Mouse (Mus musculus): ENCODE measurements around the gene Bcan. TPM values are rescaled to one million over a fixed set of nuclear protein-coding genes. Genes with fewer than 3 reads are reported as not detected.
A peak's percentile ranks its signal among the peaks of the same experiment; 100 is the strongest.

Gene Bcan
- 100 to 1,000 TPM; 421 to 446 TPM for total RNA-seq (2021)
- long read RNA-seq, experiment 1, transcript Bcan-201 (14 exons, 3,141 nt), result major isoform, 426 of 674 reads
- long read RNA-seq, experiment 1, partial matches to known transcripts, result 140 of 674 reads
- long read RNA-seq, experiment 1, other reads (novel, unspliced or antisense), result 105 of 674 reads
- long read RNA-seq, experiment 2, transcript Bcan-201 (14 exons, 3,141 nt), result major isoform, 368 of 617 reads
- long read RNA-seq, experiment 2, partial matches to known transcripts, result 137 of 617 reads
- long read RNA-seq, experiment 2, other reads (novel, unspliced or antisense), result 110 of 617 reads

GRCm38 (mm10) chr3:88000181-88000580 is at the start of gene Bcan:
Gene Bcan (minus strand): TSS chr3:88000230.
- peak in 1 of 2 experiments; percentile 74 for DNase-seq (ENCODE audit: low spot score in 2 of 2)

GRCm38 (mm10) chr3:88049532-88049931 is 49.5 kb upstream of the Bcan start:
- DNase-seq (ENCODE audit: low spot score in 2 of 2), result no peak

GRCm38 (mm10) chr3:88042661-88043421 is 42.8 kb upstream of the Bcan start, which contains the start of gene Gpatch4:
Gene Gpatch4 (plus strand): TSS chr3:88043108.
- peak; percentile 81 to 96 for DNase-seq (ENCODE audit: low spot score in 2 of 2)

GRCm38 (mm10) chr3:88035561-88036293 is 35.7 kb upstream of the Bcan start:
- DNase-seq (ENCODE audit: low spot score in 2 of 2), result no peak

GRCm38 (mm10) chr3:88033506-88033905 is 33.5 kb upstream of the Bcan start:
- DNase-seq (ENCODE audit: low spot score in 2 of 2), result no peak

- peak in 1 of 2 experiments; percentile 52 for DNase-seq (ENCODE audit: low spot score in 2 of 2)
These were observed 30.8 kb upstream of the Bcan start for GRCm38 (mm10) chr3:88030608-88031395.

- DNase-seq (ENCODE audit: low spot score in 2 of 2), result no peak
These were observed 27.6 kb upstream of the Bcan start, which contains the start of gene Hapln2 for GRCm38 (mm10) chr3:88027434-88028186. Gene Hapln2 (minus strand): TSS chr3:88027583.

- DNase-seq (ENCODE audit: low spot score in 2 of 2), result no peak
These were observed 26.8 kb upstream of the Bcan start for GRCm38 (mm10) chr3:88026823-88027222.

GRCm38 (mm10) chr3:88023192-88024074 is 23.4 kb upstream of the Bcan start:
- DNase-seq (ENCODE audit: low spot score in 2 of 2), result peak in 1 of 2 experiments; percentile 8

- peak; percentile 46 to 77 for DNase-seq (ENCODE audit: low spot score in 2 of 2)
These were observed 22.5 kb upstream of the Bcan start for GRCm38 (mm10) chr3:88022322-88023191.

- DNase-seq (ENCODE audit: low spot score in 2 of 2), result no peak
These were observed 10.7 kb upstream of the Bcan start for GRCm38 (mm10) chr3:88010634-88011265.

GRCm38 (mm10) chr3:88005822-88006786 is 6.1 kb upstream of the Bcan start:
- DNase-seq (ENCODE audit: low spot score in 2 of 2), result no peak

- no peak for DNase-seq (ENCODE audit: low spot score in 2 of 2)
These were observed 2.4 kb upstream of the Bcan start for GRCm38 (mm10) chr3:88002291-88002976.

- DNase-seq (ENCODE audit: low spot score in 2 of 2), result peak in 1 of 2 experiments; percentile 70
These were observed 976 bp upstream of the Bcan start for GRCm38 (mm10) chr3:88000816-88001595.
